Mouse (Mus musculus) erythroblast, embryonic 14.5 days (primary cell): Measurements from ENCODE around the gene Olfr458.

Experiments
- GATA1 ChIP-seq: IDR thresholded peaks from 2 replicates; pipeline ENCODE4 v1.6.1; 2012; ENCODE audit warnings: low read length, inconsistent platforms, mixed read lengths
- TAL1 ChIP-seq: IDR thresholded peaks from 3 replicates; pipeline ENCODE4 v1.6.1; 2012; ENCODE audit warnings: low read length, inconsistent platforms, mixed read lengths

DNA sequence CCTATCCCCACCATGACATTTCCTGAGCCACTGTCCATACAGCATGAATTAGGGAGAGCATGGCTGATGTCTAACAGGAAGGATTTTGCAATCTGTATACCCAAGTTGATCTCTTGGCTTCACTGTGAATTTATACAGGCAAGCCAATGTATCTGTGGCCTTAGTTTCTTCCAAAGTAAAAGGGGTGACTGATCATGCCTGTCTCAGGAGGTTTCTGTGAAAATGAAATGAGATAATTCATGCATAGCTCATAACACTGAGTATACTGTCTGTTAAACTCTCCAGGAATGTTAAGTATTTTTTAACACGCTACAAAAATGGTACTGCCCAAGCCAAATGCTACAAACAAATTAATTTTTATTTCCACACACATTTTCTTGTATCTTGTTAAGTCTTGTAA is 48.5 kb upstream of the Olfr458 start:
- TF ChIP-seq GATA1, result no peak
- no peak for TF ChIP-seq TAL1
